Mouse (Mus musculus) thymus, adult 18-20 months (tissue): ENCODE measurements at regions not wholly inside any gene's neighbourhood (a gene's known extent, or its start where the extent isn't known, plus 50 kb on each side); places are given as distances from the start of the nearest gene placed in this dataset.

ENCODE experiments used
- DNase-seq, 2 experiments: peaks; one replicate each; pipeline ENCODE4 v3.0.0; 2022; ENCODE audit warnings: mixed read lengths in 2 of 2

DNA sequence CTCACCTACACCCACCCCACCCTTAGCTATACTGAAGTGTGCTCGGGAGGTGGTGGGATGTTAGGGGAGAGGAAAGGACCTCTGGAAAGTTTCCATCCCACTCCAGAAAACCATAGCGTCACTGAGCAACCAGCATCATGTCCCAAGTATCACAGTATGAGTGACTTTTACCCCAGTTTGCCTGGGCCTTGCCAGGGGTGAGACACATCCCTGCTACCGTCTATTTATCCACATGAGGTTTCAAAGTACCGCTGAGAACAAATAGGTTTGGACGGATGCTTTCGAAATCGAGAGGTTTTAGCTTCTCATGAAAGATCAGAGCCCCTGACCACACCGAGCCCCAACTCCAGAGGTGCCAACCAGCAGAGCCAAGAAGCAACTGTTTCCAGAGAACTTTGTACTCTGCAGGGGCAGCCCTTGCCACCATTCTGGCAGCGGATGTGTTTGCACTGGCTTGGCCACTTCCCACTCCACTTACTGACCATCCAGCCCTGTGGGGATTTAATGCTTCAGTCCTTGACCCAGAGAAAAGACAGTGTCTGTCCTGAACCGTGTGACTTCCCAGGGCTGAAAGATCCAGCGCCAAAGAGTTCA, 107.3 kb upstream of the Nectin1 start:
- no peak for DNase-seq

DNA sequence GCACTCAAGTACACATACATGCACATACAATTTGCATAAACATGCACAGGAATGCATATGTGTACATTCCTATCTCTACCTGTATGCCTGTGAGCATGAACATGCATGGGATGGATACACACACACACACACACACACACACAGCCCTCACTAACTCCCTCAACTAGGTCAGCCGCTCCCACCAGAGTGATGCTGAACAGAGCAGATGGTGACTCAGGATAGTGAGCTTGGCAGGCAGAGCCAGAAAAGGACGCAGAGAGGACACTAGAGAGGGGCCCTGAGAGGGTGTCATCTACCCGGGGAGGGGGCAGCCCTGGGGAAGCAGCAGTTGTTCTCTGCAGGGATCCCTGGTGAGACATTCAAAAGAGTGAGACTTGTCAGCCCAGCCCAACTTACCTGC, 85.6 kb upstream of the Nectin1 start:
- no peak for DNase-seq

DNA sequence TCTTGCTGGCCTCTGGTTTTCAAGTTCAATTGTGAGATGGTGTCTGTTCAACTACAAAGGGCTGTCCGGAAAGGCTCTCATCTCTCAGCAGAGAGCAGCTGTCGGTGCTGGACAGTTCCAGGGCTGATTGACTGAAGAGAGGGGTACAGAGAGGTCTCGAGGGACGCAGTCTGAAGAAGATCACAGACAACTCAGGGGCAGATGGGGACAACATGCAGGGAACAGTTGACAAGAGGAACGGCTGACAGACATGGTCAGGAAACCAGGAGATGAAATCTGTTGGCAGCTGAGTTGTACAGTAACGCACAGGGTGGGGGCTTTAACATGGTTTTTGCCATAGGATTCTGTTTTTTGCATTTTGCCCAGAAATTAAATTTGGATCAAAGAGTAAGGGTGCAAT, 84.5 kb upstream of the Nectin1 start:
- no peak for DNase-seq

DNA sequence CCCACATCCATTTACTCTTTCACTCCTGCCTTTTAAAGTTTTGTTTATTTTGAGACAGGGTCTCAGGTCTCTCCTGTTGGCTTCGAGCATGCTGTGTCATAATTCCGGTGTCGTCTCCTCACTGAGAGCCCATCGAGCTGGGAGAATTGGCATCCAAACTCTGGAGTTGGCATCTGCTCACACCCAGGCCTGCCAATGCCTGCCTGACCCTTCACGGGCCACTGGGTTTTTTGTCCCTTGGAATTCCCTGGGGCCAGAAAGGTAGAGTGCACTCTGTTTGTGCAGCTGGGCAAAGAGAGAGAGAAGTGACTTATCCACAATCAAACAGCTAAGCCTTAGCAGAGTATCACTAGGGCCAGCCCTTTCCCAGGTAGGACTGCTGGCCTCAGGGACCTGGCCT, 83.6 kb upstream of the Nectin1 start:
- DNase-seq: no peak

DNA sequence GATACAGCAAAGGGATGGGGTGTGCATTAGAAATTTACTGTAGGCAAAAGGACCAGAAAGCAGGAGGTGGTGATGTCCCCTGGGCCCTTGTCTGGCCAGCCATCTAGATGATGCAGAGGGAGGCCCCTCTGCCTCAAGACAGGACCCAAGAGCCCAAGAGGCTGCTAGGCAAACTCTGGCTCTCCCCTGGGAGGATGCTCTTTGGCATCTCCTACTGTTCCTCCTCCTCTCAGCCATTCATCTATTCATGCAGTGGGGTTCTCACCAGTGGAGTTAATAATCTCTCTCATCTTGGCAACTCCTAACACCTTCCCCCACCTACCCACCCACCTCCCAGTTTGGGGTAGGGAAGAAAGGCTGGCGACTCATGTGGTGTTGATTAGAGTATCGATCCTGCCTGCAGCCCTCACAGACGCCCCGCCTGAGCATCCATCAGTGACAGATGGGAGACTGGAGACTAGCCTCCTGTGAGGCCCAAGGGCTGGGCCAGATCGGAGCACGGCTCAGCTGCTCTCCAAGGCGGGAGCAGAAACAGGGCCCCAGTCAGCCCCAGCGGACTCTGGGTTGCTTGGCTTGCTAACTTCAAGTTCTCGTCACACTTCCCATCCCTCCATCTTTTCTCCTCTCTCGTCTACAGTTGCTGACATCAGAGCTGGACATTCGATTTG, 82.8 kb upstream of the Nectin1 start:
- DNase-seq: no peak

DNA sequence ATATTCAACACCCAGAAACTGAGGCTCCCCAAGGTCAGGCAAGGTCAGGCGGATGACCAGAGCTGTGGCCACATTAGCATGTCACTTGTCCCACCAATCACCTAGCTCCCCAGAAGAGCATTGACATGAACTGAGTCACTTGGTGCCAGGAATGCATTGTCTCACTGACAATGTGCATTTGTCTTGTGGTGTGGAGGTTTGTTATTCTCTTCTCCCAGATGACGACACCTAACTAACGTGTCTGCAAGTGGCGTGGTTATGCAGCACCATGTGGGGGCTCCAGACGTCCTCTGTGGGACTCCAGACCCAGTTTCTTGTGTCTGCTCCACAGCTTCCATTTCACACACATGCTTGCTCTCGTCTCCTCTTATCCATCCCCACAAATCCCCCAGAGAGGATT, 82.1 kb upstream of the Nectin1 start:
- DNase-seq: no peak

DNA sequence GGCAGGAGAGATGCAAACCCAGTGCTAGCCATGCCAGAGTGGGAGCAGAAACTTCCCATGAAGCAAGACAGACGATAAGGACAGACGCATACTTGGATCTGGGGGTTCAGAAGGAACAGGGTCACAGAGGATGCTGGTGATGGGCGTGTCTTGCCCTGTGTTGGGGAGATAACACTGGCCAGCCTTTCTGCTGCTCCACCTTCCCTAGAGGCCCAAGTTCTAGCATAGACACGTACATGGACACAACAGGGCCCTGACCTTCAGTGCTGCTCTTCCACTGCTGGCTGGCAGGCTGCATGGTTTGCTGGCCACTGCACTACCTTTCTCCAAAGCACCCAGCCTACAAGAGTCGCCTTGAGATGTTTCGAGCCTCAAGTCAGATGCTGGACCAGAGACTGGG, 76.4 kb upstream of the Nectin1 start:
- no peak for DNase-seq

DNA sequence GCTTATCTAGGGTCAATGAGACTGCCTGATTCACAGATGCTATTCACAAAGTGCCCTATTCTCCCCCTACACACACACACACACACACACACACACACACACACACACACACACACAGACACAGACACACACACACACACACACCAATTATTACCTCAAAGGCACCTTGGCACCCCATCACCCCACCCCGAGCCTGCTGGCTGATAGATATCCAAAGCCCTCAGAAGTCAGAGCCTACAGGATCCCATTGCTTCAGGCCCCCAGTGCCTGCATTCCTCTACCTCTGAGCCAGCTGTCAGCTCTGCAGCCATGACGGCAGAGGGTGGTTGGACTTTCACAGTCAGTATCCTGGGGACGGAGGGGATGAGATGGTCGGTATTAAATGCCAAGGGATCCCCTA, 75.8 kb upstream of the Nectin1 start:
- no peak for DNase-seq

DNA sequence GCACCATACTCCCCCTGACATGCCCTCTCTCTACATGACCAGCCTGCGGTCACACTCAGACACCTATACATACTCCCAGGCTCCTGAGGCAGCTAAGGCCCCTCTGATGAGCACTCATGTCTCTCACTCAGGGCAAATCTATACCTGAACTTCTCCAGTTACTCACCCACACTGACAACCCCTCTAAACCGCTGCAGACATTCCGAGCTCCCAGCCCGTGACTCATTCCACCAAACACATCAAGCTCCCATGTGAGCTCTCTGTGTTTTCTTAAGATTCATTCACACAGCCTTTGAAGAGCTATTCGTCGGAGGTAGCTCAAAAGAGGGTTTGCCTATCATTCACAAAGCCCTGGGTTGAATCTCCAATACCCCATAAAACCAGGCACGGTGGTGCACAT, 75.1 kb upstream of the Nectin1 start:
- no peak for DNase-seq

DNA sequence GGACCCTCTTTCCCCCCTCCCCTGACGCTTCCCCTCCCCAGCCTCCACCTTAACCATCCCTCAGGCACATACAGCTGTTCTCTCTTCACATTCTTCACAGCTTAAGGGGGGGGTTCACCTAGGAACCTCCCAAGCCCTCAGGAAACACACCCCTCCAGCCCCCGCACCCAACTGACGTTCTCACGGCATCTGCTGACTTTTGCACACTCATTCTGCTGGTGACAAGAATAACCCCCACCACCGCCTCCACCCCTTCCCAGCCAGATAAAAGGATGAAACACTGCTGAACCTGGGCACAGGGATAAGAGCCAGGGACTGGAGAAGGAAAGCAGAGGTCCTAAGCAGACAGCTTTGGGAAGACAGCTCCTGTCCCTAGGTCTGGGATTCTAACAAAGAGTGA, 73.2 kb upstream of the Nectin1 start:
- DNase-seq: no peak

DNA sequence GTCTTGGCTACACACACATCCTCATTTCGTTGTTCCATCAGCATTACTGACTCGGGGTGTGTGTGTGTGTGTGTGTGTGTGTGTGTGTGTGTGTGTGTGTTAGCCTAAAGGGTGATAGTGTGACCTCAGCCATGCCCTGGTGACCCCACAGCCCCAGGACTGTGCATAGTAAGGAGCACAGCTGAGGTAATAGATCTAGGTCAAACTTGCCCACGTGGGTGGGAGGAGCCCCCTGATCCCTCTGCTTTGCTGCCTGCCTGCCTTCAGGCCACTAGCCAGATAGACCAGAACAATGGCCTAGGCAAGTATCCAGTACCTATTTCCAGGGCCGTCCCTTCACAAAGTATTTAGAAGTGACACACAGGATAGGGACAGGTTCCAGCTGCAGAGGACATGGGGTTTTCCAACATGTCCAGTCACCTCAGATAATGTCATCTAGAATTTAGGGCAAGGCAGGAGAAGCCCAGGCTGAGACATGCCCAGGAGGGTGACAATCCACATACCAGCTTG, 70.6 kb upstream of the Nectin1 start:
- no peak for DNase-seq

DNA sequence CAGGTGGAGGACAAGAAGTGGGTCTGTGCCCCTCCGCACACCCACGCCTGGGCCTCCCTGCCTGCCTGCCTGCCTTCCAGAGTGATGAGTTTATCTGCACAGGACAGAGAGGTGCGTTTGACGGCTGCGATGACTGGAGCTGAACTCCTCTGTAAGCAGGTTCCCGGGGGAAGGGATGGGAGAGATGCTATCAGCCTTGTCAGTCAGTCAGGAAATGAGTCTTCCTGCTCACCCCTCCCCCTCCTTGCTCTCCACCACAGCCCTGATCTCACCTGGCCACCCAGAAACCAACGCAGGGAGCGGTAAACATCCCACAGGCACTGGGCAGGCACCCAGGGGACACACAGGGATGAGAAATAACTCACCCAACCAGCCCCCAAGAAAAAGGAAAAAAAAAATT, 69.5 kb upstream of the Nectin1 start:
- DNase-seq: no peak

DNA sequence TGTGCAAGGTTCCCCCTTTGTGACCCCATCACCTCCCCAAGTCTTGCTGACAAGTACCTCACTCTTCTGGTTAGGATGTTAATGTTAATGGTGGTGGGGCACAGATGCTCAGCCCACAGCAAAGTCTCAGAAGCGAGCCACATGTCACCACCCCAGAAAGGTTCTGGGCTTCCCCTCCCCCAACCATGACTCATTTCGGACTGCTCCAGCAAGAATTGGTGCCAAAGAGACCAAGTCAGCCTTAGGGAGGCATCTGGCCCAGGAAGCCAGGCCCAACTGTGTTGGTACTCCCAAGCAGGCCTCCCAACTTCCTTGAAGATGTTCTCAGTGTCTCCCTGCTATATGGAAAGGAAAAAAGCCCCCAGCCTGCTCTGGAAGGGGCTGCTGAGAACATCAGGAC, 67.8 kb upstream of the Nectin1 start:
- DNase-seq: no peak

DNA sequence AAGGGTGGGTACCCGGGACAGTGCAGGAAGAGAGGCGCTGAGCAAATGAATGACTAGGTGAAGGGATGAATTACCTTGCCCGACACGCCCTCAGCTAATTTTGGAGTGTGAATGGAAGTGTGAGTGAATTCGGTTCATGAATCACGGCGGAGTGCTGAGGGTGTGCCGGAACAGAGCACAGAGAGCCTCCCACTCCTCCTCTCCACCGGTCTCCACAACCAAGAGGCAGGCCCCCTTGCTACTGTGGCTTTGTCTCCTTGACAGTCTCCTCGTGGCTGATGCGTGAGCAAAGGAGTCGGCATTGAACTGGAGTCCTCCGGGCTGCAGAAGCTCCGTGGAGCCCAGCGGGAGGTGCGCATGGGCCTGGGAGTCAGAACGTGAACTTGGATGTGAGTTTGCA, 64.5 kb upstream of the Nectin1 start:
- DNase-seq: no peak

DNA sequence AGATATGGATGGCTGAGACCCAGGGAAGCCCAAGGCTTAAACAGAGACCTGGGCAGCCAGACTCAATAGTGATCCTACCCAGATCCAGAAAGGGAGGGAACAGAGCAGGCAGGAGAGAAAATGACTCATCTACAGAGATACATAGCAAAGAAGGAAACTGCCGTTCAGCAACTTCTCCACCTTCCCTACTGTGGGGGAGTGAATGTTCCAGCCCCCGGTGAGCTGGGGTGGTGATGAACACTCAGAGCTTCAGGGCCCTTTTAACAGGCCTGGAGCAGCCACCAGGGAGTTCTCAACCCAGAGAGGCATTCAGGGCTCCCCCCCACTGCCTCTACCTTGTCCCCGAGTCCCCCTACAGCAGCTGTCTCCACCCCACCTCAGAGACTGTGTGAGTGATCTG, 62.5 kb upstream of the Nectin1 start:
- no peak for DNase-seq

DNA sequence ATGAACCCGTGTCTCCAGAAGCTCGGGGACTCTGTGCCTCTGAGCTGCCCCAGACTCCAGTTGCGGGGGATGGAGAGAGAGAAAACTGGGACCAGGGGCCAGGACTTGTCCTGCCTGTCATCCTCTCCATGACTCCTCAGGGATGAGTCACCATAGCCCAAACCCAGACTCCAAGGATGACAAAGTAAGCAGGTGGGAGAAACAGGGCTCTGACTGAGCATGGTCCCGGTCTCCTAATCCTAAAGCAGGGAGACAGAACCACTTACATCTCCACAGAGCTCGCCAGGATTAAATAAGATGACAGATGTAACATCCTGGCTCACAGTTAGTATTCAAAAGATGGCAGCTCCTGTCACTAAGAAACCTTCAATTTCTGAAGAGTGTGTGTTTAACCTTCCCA, 61.7 kb upstream of the Nectin1 start:
- no peak for DNase-seq

DNA sequence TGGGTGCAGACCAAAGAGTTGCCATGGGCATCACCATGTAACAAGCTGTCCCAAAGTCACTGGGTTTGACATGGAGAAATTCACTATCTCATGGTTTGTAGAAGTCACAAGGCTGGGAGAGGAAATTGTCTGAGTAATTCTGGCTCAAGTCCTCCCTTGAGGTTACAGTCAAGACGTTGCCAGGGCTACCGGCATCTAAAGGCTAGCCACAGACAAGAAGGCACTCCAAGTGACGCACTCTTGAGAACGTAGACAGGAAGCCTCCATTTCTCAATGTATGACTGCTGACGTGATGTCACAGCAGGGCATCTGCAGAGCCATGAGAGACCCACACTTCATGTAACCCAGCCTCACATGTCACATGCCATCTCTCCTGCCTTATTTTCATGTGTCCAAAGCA, 59.2 kb upstream of the Nectin1 start:
- DNase-seq: no peak

DNA sequence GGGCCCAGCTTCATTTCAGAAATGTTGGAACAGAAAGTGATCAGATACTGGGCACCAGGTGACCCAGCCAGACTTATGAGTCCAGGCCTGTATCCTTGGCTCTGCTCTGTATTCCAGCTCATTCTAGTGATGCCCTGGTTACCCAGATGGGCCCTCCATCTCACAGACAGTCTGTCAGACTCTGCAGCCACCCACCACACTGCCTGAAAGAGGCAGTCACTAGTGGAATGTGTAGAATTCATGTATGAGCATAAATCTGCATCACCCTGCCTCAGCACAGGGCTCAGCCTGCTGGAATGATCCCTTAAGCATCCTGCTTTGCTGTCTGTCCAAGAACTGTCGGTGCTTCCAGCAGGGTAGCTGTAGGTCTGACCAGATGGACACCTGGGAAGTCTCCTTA, 51.8 kb upstream of the Nectin1 start:
- DNase-seq: no peak

DNA sequence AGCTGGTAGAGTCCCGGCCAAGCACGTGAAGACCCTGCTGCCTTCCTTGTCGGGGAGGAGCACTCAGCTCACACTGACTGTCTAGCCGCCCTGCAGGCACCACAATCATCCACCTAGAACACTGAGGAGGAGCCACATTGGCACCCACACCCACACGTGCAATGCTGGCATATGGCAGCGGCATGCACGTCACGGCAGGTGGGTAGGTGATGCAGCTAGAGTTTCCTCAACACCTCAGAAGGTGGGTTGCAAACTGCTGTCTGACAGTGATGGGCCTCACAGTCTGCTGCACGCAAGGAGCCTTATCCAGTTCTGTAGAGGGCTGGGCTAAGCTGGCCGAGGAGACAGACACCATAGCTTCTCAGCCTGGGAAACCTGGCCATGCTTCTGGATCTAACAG, 51.2 kb upstream of the Nectin1 start:
- no peak for DNase-seq
